Mouse (Mus musculus) erythroblast, embryonic 14.5 days (primary cell): ENCODE results near the gene Tmem132b.

ENCODE experiments used
- GATA1 ChIP-seq: IDR thresholded peaks from 2 replicates; pipeline ENCODE4 v1.6.1; 2012; ENCODE audit warnings: low read length, inconsistent platforms, mixed read lengths
- TAL1 ChIP-seq: IDR thresholded peaks from 3 replicates; pipeline ENCODE4 v1.6.1; 2012; ENCODE audit warnings: low read length, inconsistent platforms, mixed read lengths

- no peak for TF ChIP-seq TAL1
- no peak for TF ChIP-seq GATA1
Measured at GRCm38 (mm10) chr5:125805327-125805726, 273.8 kb downstream of the Tmem132b start.
